Mouse (Mus musculus) heart, adult 2 months (tissue): ENCODE measurements around the gene Dtx1.

Experiments
- CTCF ChIP-seq: fragments of 200-600 bp; IDR thresholded peaks from 2 replicates; pipeline ENCODE4 v1.8.1; 2022; ENCODE audit warnings: antibody characterized with exemption, mild to moderate bottlenecking, moderate library complexity
- POLR2A ChIP-seq: fragments of 200-500 bp; IDR thresholded peaks from 2 replicates; pipeline ENCODE4 v1.6.1; 2011; ENCODE audit warnings: mild to moderate bottlenecking, low read depth, low read length, control low read depth; ENCODE audit not compliant: insufficient read depth

- TF ChIP-seq CTCF: no peak
- no peak for TF ChIP-seq POLR2A
These were observed 5.4 kb upstream of the Dtx1 start for GRCm38 (mm10) chr5:120717136-120717535.
